Mouse (Mus musculus) right cerebral cortex, postnatal 25 days (tissue): ENCODE measurements around the gene Tbx21.

Source experiments
- DNase-seq: peaks from one replicate; pipeline ENCODE4 v3.0.0; 2022

Tbx21 gene

GRCm38 (mm10) chr11:97114671-97115601 lies at the start of gene Tbx21:
Tbx21 (minus strand) TSS chr11:97115331.
- DNase-seq: no peak

- no peak for DNase-seq
Measured at GRCm38 (mm10) chr11:97160341-97160740, 45.2 kb upstream of the Tbx21 start.

GRCm38 (mm10) chr11:97156999-97157398 lies 41.9 kb upstream of the Tbx21 start:
- DNase-seq: no peak

- no peak for DNase-seq
Measured at GRCm38 (mm10) chr11:97152662-97153287, 37.6 kb upstream of the Tbx21 start.

GRCm38 (mm10) chr11:97152023-97152426 lies 36.9 kb upstream of the Tbx21 start:
- no peak for DNase-seq

- DNase-seq: peak; percentile 59
Measured at GRCm38 (mm10) chr11:97151343-97151801, 36.2 kb upstream of the Tbx21 start, which contains the start of gene Tbkbp1. Tbkbp1 (minus strand) TSS chr11:97151495.

GRCm38 (mm10) chr11:97150411-97151330 lies 35.5 kb upstream of the Tbx21 start:
- peak; percentile 72 for DNase-seq

- peak; percentile 52 for DNase-seq
Measured at GRCm38 (mm10) chr11:97149995-97150410, 34.9 kb upstream of the Tbx21 start.

- DNase-seq: no peak
Measured at GRCm38 (mm10) chr11:97149026-97149425, 33.9 kb upstream of the Tbx21 start.

- DNase-seq: no peak
Measured at GRCm38 (mm10) chr11:97148591-97148990, 33.5 kb upstream of the Tbx21 start.

GRCm38 (mm10) chr11:97147333-97147732 lies 32.2 kb upstream of the Tbx21 start:
- DNase-seq: no peak

GRCm38 (mm10) chr11:97146724-97147123 lies 31.6 kb upstream of the Tbx21 start:
- DNase-seq: peak; percentile 71

- no peak for DNase-seq
Measured at GRCm38 (mm10) chr11:97145951-97146350, 30.8 kb upstream of the Tbx21 start.

- DNase-seq: no peak
Measured at GRCm38 (mm10) chr11:97145320-97145719, 30.2 kb upstream of the Tbx21 start.

GRCm38 (mm10) chr11:97143196-97143900 lies 28.2 kb upstream of the Tbx21 start:
- no peak for DNase-seq

- no peak for DNase-seq
Measured at GRCm38 (mm10) chr11:97142159-97142608, 27.1 kb upstream of the Tbx21 start.

GRCm38 (mm10) chr11:97140811-97141210 lies 25.7 kb upstream of the Tbx21 start:
- DNase-seq: no peak

- no peak for DNase-seq
Measured at GRCm38 (mm10) chr11:97139256-97139655, 24.1 kb upstream of the Tbx21 start.

GRCm38 (mm10) chr11:97138554-97139226 lies 23.6 kb upstream of the Tbx21 start:
- DNase-seq: peak; percentile 47

GRCm38 (mm10) chr11:97133270-97133669 lies 18.1 kb upstream of the Tbx21 start:
- DNase-seq: no peak

GRCm38 (mm10) chr11:97132185-97132584 lies 17.1 kb upstream of the Tbx21 start:
- DNase-seq: no peak
